Mouse (Mus musculus) hindbrain, embryonic 13.5 days (tissue): ENCODE measurements around the gene Zfp579. TPM values are rescaled to one million over a fixed set of nuclear protein-coding genes. Genes with fewer than 3 reads are reported as not detected.
"Not testable (repeated sequence)": the region's sequence is repeated elsewhere in the genome, so short reads cannot be mapped to it uniquely, and the experiment has no call there.

ENCODE experiments used
- ATAC-seq: fragments of 200-750 bp; cut with Nextera tagmentation; 2 replicates; pipeline ENCODE4 v1.8.0; 2017; ENCODE audit warnings: moderate TSS enrichment; ENCODE audit not compliant: low FRiP score
- H3K27ac ChIP-seq: fragments of 300-500 bp; sonication (generic); 2 replicates; pipeline ENCODE4 v1.5.1; 2015; ENCODE audit warnings: inconsistent platforms, mild to moderate bottlenecking, moderate library complexity
- H3K27me3 ChIP-seq: fragments of 300-500 bp; sonication (generic); 2 replicates; pipeline ENCODE4 v1.6.1; 2015; ENCODE audit warnings: mild to moderate bottlenecking, inconsistent platforms
- H3K36me3 ChIP-seq: fragments of 300-500 bp; sonication (generic); 2 replicates; pipeline ENCODE4 v1.6.1; 2015; ENCODE audit warnings: mild to moderate bottlenecking, inconsistent platforms
- H3K4me1 ChIP-seq: fragments of 300-500 bp; sonication (generic); replicated peaks from 2 replicates; pipeline ENCODE4 v1.6.1; 2015; ENCODE audit warnings: inconsistent platforms
- H3K4me2 ChIP-seq: fragments of 300-500 bp; sonication (generic); 2 replicates; pipeline ENCODE4 v1.6.1; 2015; ENCODE audit warnings: inconsistent platforms, mild to moderate bottlenecking, moderate library complexity
- H3K4me3 ChIP-seq: fragments of 300-500 bp; sonication (generic); 2 replicates; pipeline ENCODE4 v1.5.1; 2015; ENCODE audit warnings: mild to moderate bottlenecking, inconsistent platforms
- H3K9ac ChIP-seq: fragments of 300-500 bp; sonication (generic); 2 replicates; pipeline ENCODE4 v1.6.1; 2015; ENCODE audit warnings: mild to moderate bottlenecking, inconsistent platforms
- H3K9me3 ChIP-seq: fragments of 300-500 bp; sonication (generic); 2 replicates; pipeline ENCODE4 v1.6.1; 2016; ENCODE audit warnings: inconsistent platforms
- WGBS: fragments of 180-500 bp; shearing (Covaris S2); methylation state at CpG from one replicate; pipeline ENCODE4 v1.1.7; 2015; 5-methylcytosine and 5-hydroxymethylcytosine counted together
- polyA plus RNA-seq: library from polyadenylated mRNA; unstranded; fragments of >200 nt; fragmentation: Nextera tagmentation; extraction: Ambion mirVana; gene quantifications from 2 replicates; pipeline ENCODE4 v1.2.1, GENCODE M21; 2015

Gene Zfp579
- polyA plus RNA-seq, 1 experiment from 2014 or later, result 53.6 TPM

GRCm38 (mm10) chr7:5012681-5013513 is 16.9 kb upstream of the Zfp579 start:
- Histone ChIP-seq H3K4me2 (no peak overlapping the region; the same call in 1 of the 2 replicates), H3K9me3 (no peaks in the 10 kb centered on the region), H3K4me1 (peaks cover 13% of the 10 kb centered on the region), H3K27me3 (no peaks in the 10 kb centered on the region), H3K4me3 (0 out of 2 replicates have a peak overlapping the region, but pooled peaks have one; percentile 0), H3K36me3 (peaks cover 56% of the 10 kb centered on the region), H3K9ac (no peak overlapping the region), H3K27ac (no peak overlapping the region)
- 93% methylated on average over 27 of the region's 27 CpGs for WGBS
- no peak for ATAC-seq

GRCm38 (mm10) chr7:5008229-5008628 is 12.3 kb upstream of the Zfp579 start:
- Histone ChIP-seq H3K4me1 (peaks cover 3% of the 10 kb centered on the region; the same call in 1 of the 2 replicates), H3K27me3 (no peaks in the 10 kb centered on the region), H3K4me3 (no peak overlapping the region), H3K9me3 (no peaks in the 10 kb centered on the region), H3K36me3 (peaks cover 68% of the 10 kb centered on the region), H3K9ac (no peak overlapping the region), H3K27ac (no peak overlapping the region), H3K4me2 (no peak overlapping the region)
- 97% methylated on average over 26 of the region's 26 CpGs for WGBS
- ATAC-seq, result no peak

- not testable (repeated sequence) for H3K4me2 ChIP-seq, H3K9ac ChIP-seq, H3K27ac ChIP-seq, H3K4me3 ChIP-seq, H3K4me1 ChIP-seq, H3K27me3 ChIP-seq, ATAC-seq, H3K9me3 ChIP-seq
- peaks cover 18% of the 10 kb centered on the region for H3K36me3 ChIP-seq
- WGBS, result 74% methylated on average over 8 of the region's 8 CpGs
These were observed 6.9 kb upstream of the Zfp579 start for GRCm38 (mm10) chr7:5002876-5003275.

GRCm38 (mm10) chr7:4999876-5000275 is 3.9 kb upstream of the Zfp579 start:
- no peaks in the 10 kb centered on the region for H3K27me3 ChIP-seq
- 75% methylated on average over 2 of the region's 2 CpGs for WGBS
- no peak for ATAC-seq

GRCm38 (mm10) chr7:4996934-4997333 is 976 bp upstream of the Zfp579 start:
- peaks cover 37% of the 10 kb centered on the region for H3K4me1 ChIP-seq
- peaks cover 16% of the 10 kb centered on the region for H3K27me3 ChIP-seq
- peak overlapping the region; percentile 93 for H3K9ac ChIP-seq
- H3K4me3 ChIP-seq, result peak overlapping the region; percentile 82
- H3K36me3 ChIP-seq, result peaks cover 22% of the 10 kb centered on the region
- H3K27ac ChIP-seq, result peak overlapping the region; percentile 86
- H3K4me2 ChIP-seq, result peak overlapping the region; percentile 95
- ATAC-seq, result no peak
- no peaks in the 10 kb centered on the region for H3K9me3 ChIP-seq
- 67% methylated on average over 8 of the region's 8 CpGs for WGBS

More at GRCm38 (mm10) chr7:4999876-5000275, 3.9 kb upstream of the Zfp579 start:
- no peak overlapping the region for H3K4me3 ChIP-seq
- no peaks in the 10 kb centered on the region for H3K9me3 ChIP-seq
- H3K36me3 ChIP-seq, result no peaks in the 10 kb centered on the region
- H3K9ac ChIP-seq, result no peak overlapping the region
- H3K4me2 ChIP-seq, result no peak overlapping the region
- H3K27ac ChIP-seq, result no peak overlapping the region
- peaks cover 14% of the 10 kb centered on the region for H3K4me1 ChIP-seq

GRCm38 (mm10) chr7:4995268-4996002 is 523 bp downstream of the Zfp579 start:
- no peak for ATAC-seq
- peaks cover 3% of the 10 kb centered on the region; the same call in 1 of the 2 replicates for H3K9me3 ChIP-seq
- peak overlapping the region; percentile 95 for H3K4me2 ChIP-seq
- peaks cover 37% of the 10 kb centered on the region for H3K36me3 ChIP-seq
- H3K4me1 ChIP-seq, result peaks cover 37% of the 10 kb centered on the region
- peak overlapping the region; percentile 82 for H3K4me3 ChIP-seq
- peak overlapping the region; percentile 93 for H3K9ac ChIP-seq
- H3K27me3 ChIP-seq, result peaks cover 16% of the 10 kb centered on the region
- 8% methylated on average over 19 of the region's 19 CpGs for WGBS
- peak overlapping the region; percentile 86 for H3K27ac ChIP-seq

GRCm38 (mm10) chr7:4993999-4994788 is 1.8 kb downstream of the Zfp579 start:
- H3K4me3 ChIP-seq, result peak overlapping the region; percentile 82
- peaks cover 37% of the 10 kb centered on the region for H3K4me1 ChIP-seq
- H3K27me3 ChIP-seq, result peaks cover 16% of the 10 kb centered on the region
- peaks cover 38% of the 10 kb centered on the region for H3K36me3 ChIP-seq
- H3K27ac ChIP-seq, result no peak overlapping the region
- peaks cover 7% of the 10 kb centered on the region for H3K9me3 ChIP-seq
- no peak for ATAC-seq
- peak overlapping the region; percentile 93 for H3K9ac ChIP-seq
- H3K4me2 ChIP-seq, result peak overlapping the region; percentile 95
- WGBS, result 47% methylated on average over 59 of the region's 59 CpGs

GRCm38 (mm10) chr7:4993347-4993998 is 2.5 kb downstream of the Zfp579 start:
- H3K9ac ChIP-seq, result peak overlapping the region; percentile 93
- ATAC-seq, result no peak
- WGBS, result 30% methylated on average over 54 of the region's 55 CpGs

GRCm38 (mm10) chr7:4988250-4988649 is 7.7 kb downstream of the Zfp579 start:
- Histone ChIP-seq H3K27me3 (peaks cover 15% of the 10 kb centered on the region), H3K27ac (no peak overlapping the region), H3K4me2 (no peak overlapping the region), H3K9me3 (peaks cover 7% of the 10 kb centered on the region), H3K36me3 (peaks cover 28% of the 10 kb centered on the region), H3K4me3 (no peak overlapping the region), H3K9ac (no peak overlapping the region), H3K4me1 (peaks cover 6% of the 10 kb centered on the region)
- ATAC-seq, result no peak
- WGBS, result 70% methylated on average over 2 of the region's 2 CpGs

More at GRCm38 (mm10) chr7:4993347-4993998, 2.5 kb downstream of the Zfp579 start:
- Histone ChIP-seq H3K4me1 (peaks cover 37% of the 10 kb centered on the region), H3K36me3 (peaks cover 38% of the 10 kb centered on the region), H3K4me2 (peak overlapping the region; percentile 95), H3K9me3 (peaks cover 7% of the 10 kb centered on the region), H3K4me3 (peak overlapping the region; percentile 82), H3K27ac (no peak overlapping the region), H3K27me3 (peaks cover 16% of the 10 kb centered on the region)

GRCm38 (mm10) chr7:4976832-4977231 is 19.1 kb downstream of the Zfp579 start:
- Histone ChIP-seq H3K9me3 (no peaks in the 10 kb centered on the region), H3K27me3 (no peaks in the 10 kb centered on the region), H3K9ac (no peak overlapping the region), H3K4me1 (no peaks in the 10 kb centered on the region), H3K4me3 (no peak overlapping the region), H3K4me2 (no peak overlapping the region), H3K27ac (no peak overlapping the region), H3K36me3 (no peaks in the 10 kb centered on the region)
- no peak for ATAC-seq
- WGBS, result 94% methylated on average over 7 of the region's 7 CpGs

- no peak overlapping the region for H3K4me2 ChIP-seq
- no peak overlapping the region for H3K4me3 ChIP-seq
- H3K4me1 ChIP-seq, result no peaks in the 10 kb centered on the region
- 72% methylated on average over 4 of the region's 4 CpGs for WGBS
- H3K27me3 ChIP-seq, result no peaks in the 10 kb centered on the region
- no peaks in the 10 kb centered on the region for H3K36me3 ChIP-seq
- H3K9me3 ChIP-seq, result no peaks in the 10 kb centered on the region
- H3K27ac ChIP-seq, result no peak overlapping the region
- ATAC-seq, result no peak
- 0 out of 2 replicates have a peak overlapping the region, but pooled peaks have one; percentile 2 for H3K9ac ChIP-seq
These were observed 20.5 kb downstream of the Zfp579 start for GRCm38 (mm10) chr7:4975455-4975854.
